Mouse (Mus musculus): ENCODE measurements around the gene Dnaaf1. TPM values are rescaled to one million over a fixed set of nuclear protein-coding genes. Genes with fewer than 3 reads are reported as not detected.

Gene Dnaaf1
- polyA plus RNA-seq, 1 experiment from 2014 or later: 0.26 TPM

GRCm38 (mm10) chr8:119620116-119620840, 45.2 kb downstream of the Dnaaf1 start:
- no peak for ATAC-seq (replicated peaks; ENCODE audit: insufficient number of reproducible peaks, low FRiP score, low TSS enrichment)
- WGBS (ENCODE audit: insufficient replicate concordance): 60% methylated on average over 6 of the region's 6 CpGs
- Histone ChIP-seq H3K4me3 (ENCODE audit: low read depth, low read length) (no peak overlapping the region), H3K9ac (ENCODE audit: low read depth, low read length) (no peak overlapping the region), H3K4me2 (no peak overlapping the region; the same call in 1 of the 2 replicates), H3K9me3 (replicated peaks; ENCODE audit: control insufficient read depth, low read length) (no peaks in the 10 kb centered on the region), H3K36me3 (ENCODE audit: control insufficient read depth, insufficient read depth, low read length) (no peaks in the 10 kb centered on the region), H3K27ac (ENCODE audit: low read depth, low read length) (no peak overlapping the region), H3K4me1 (ENCODE audit: control insufficient read depth, insufficient read depth, low read length) (peaks cover 9% of the 10 kb centered on the region), H3K27me3 (ENCODE audit: control insufficient read depth, insufficient read depth, low read length) (peaks cover under 1% of the 10 kb centered on the region)

- Histone ChIP-seq H3K9me3 (replicated peaks; ENCODE audit: control insufficient read depth, low read length) (no peaks in the 10 kb centered on the region), H3K9ac (ENCODE audit: low read depth, low read length) (no peak overlapping the region), H3K27me3 (ENCODE audit: control insufficient read depth, insufficient read depth, low read length) (peaks cover 3% of the 10 kb centered on the region), H3K27ac (ENCODE audit: low read depth, low read length) (no peak overlapping the region), H3K36me3 (ENCODE audit: control insufficient read depth, insufficient read depth, low read length) (no peaks in the 10 kb centered on the region), H3K4me3 (ENCODE audit: low read depth, low read length) (no peak overlapping the region), H3K4me2 (no peak overlapping the region; the same call in 1 of the 2 replicates), H3K4me1 (ENCODE audit: control insufficient read depth, insufficient read depth, low read length) (peaks cover 9% of the 10 kb centered on the region)
- ATAC-seq (replicated peaks; ENCODE audit: insufficient number of reproducible peaks, low FRiP score, low TSS enrichment): no peak
- WGBS (ENCODE audit: insufficient replicate concordance): 62% methylated on average over 14 of the region's 14 CpGs
Measured at GRCm38 (mm10) chr8:119620848-119621465, 45.9 kb downstream of the Dnaaf1 start.

- H3K4me2 ChIP-seq: no peak overlapping the region
- peaks cover 3% of the 10 kb centered on the region for H3K27me3 ChIP-seq (ENCODE audit: control insufficient read depth, insufficient read depth, low read length)
- no peak overlapping the region for H3K4me3 ChIP-seq (ENCODE audit: low read depth, low read length)
- no peak overlapping the region for H3K9ac ChIP-seq (ENCODE audit: low read depth, low read length)
- WGBS (ENCODE audit: insufficient replicate concordance): 54% methylated on average over 4 of the region's 4 CpGs
- no peak overlapping the region for H3K27ac ChIP-seq (ENCODE audit: low read depth, low read length)
- no peaks in the 10 kb centered on the region for H3K36me3 ChIP-seq (ENCODE audit: control insufficient read depth, insufficient read depth, low read length)
- H3K9me3 ChIP-seq (replicated peaks; ENCODE audit: control insufficient read depth, low read length): no peaks in the 10 kb centered on the region
- no peak for ATAC-seq (replicated peaks; ENCODE audit: insufficient number of reproducible peaks, low FRiP score, low TSS enrichment)
- peaks cover 13% of the 10 kb centered on the region for H3K4me1 ChIP-seq (ENCODE audit: control insufficient read depth, insufficient read depth, low read length)
Measured at GRCm38 (mm10) chr8:119622555-119622954, 47.5 kb downstream of the Dnaaf1 start.

GRCm38 (mm10) chr8:119623061-119623460, 48.0 kb downstream of the Dnaaf1 start:
- H3K36me3 ChIP-seq (ENCODE audit: control insufficient read depth, insufficient read depth, low read length): no peaks in the 10 kb centered on the region
- ATAC-seq (replicated peaks; ENCODE audit: insufficient number of reproducible peaks, low FRiP score, low TSS enrichment): no peak

GRCm38 (mm10) chr8:119623744-119624143, 48.7 kb downstream of the Dnaaf1 start:
- Histone ChIP-seq H3K36me3 (ENCODE audit: control insufficient read depth, insufficient read depth, low read length) (no peaks in the 10 kb centered on the region), H3K27me3 (ENCODE audit: control insufficient read depth, insufficient read depth, low read length) (peaks cover 3% of the 10 kb centered on the region), H3K9ac (ENCODE audit: low read depth, low read length) (no peak overlapping the region), H3K4me1 (ENCODE audit: control insufficient read depth, insufficient read depth, low read length) (peaks cover 14% of the 10 kb centered on the region), H3K27ac (ENCODE audit: low read depth, low read length) (no peak overlapping the region), H3K9me3 (replicated peaks; ENCODE audit: control insufficient read depth, low read length) (no peaks in the 10 kb centered on the region), H3K4me3 (ENCODE audit: low read depth, low read length) (no peak overlapping the region), H3K4me2 (no peak overlapping the region)
- no peak for ATAC-seq (replicated peaks; ENCODE audit: insufficient number of reproducible peaks, low FRiP score, low TSS enrichment)
- WGBS (ENCODE audit: insufficient replicate concordance): 65% methylated on average over 1 of the region's 1 CpGs

More at GRCm38 (mm10) chr8:119623061-119623460, 48.0 kb downstream of the Dnaaf1 start:
- WGBS (ENCODE audit: insufficient replicate concordance): 81% methylated on average over 8 of the region's 8 CpGs
- Histone ChIP-seq H3K27ac (ENCODE audit: low read depth, low read length) (no peak overlapping the region), H3K4me3 (ENCODE audit: low read depth, low read length) (no peak overlapping the region), H3K4me2 (no peak overlapping the region), H3K9ac (ENCODE audit: low read depth, low read length) (no peak overlapping the region), H3K9me3 (replicated peaks; ENCODE audit: control insufficient read depth, low read length) (no peaks in the 10 kb centered on the region), H3K4me1 (ENCODE audit: control insufficient read depth, insufficient read depth, low read length) (peaks cover 14% of the 10 kb centered on the region), H3K27me3 (ENCODE audit: control insufficient read depth, insufficient read depth, low read length) (peaks cover 3% of the 10 kb centered on the region)

GRCm38 (mm10) chr8:119624916-119625315, 49.9 kb downstream of the Dnaaf1 start:
- peaks cover 3% of the 10 kb centered on the region for H3K27me3 ChIP-seq (ENCODE audit: control insufficient read depth, insufficient read depth, low read length)
- H3K9ac ChIP-seq (ENCODE audit: low read depth, low read length): no peak overlapping the region
- H3K4me3 ChIP-seq (ENCODE audit: low read depth, low read length): no peak overlapping the region
- H3K27ac ChIP-seq (ENCODE audit: low read depth, low read length): no peak overlapping the region
- 79% methylated on average over 7 of the region's 7 CpGs for WGBS (ENCODE audit: insufficient replicate concordance)
- H3K4me2 ChIP-seq: no peak overlapping the region
- H3K4me1 ChIP-seq (ENCODE audit: control insufficient read depth, insufficient read depth, low read length): peaks cover 14% of the 10 kb centered on the region
- no peak for ATAC-seq (replicated peaks; ENCODE audit: insufficient number of reproducible peaks, low FRiP score, low TSS enrichment)
- no peaks in the 10 kb centered on the region for H3K9me3 ChIP-seq (replicated peaks; ENCODE audit: control insufficient read depth, low read length)
- no peaks in the 10 kb centered on the region for H3K36me3 ChIP-seq (ENCODE audit: control insufficient read depth, insufficient read depth, low read length)

GRCm38 (mm10) chr8:119625788-119626187, 50.8 kb downstream of the Dnaaf1 start:
- no peak overlapping the region for H3K27ac ChIP-seq (ENCODE audit: low read depth, low read length)
- H3K36me3 ChIP-seq (ENCODE audit: control insufficient read depth, insufficient read depth, low read length): no peaks in the 10 kb centered on the region
- H3K9me3 ChIP-seq (replicated peaks; ENCODE audit: control insufficient read depth, low read length): no peaks in the 10 kb centered on the region
- H3K4me2 ChIP-seq: no peak overlapping the region
- H3K4me1 ChIP-seq (ENCODE audit: control insufficient read depth, insufficient read depth, low read length): peaks cover 9% of the 10 kb centered on the region
- 72% methylated on average over 22 of the region's 22 CpGs for WGBS (ENCODE audit: insufficient replicate concordance)
- no peak overlapping the region for H3K9ac ChIP-seq (ENCODE audit: low read depth, low read length)
- peaks cover 3% of the 10 kb centered on the region for H3K27me3 ChIP-seq (ENCODE audit: control insufficient read depth, insufficient read depth, low read length)
- no peak for ATAC-seq (replicated peaks; ENCODE audit: insufficient number of reproducible peaks, low FRiP score, low TSS enrichment)
- H3K4me3 ChIP-seq (ENCODE audit: low read depth, low read length): no peak overlapping the region

GRCm38 (mm10) chr8:119627199-119627598, 52.2 kb downstream of the Dnaaf1 start:
- Histone ChIP-seq H3K4me1 (ENCODE audit: control insufficient read depth, insufficient read depth, low read length) (peaks cover 5% of the 10 kb centered on the region; the same call in 1 of the 2 replicates), H3K36me3 (ENCODE audit: control insufficient read depth, insufficient read depth, low read length) (no peaks in the 10 kb centered on the region), H3K4me2 (no peak overlapping the region), H3K27me3 (ENCODE audit: control insufficient read depth, insufficient read depth, low read length) (peaks cover 3% of the 10 kb centered on the region), H3K9ac (ENCODE audit: low read depth, low read length) (no peak overlapping the region), H3K4me3 (ENCODE audit: low read depth, low read length) (no peak overlapping the region), H3K27ac (ENCODE audit: low read depth, low read length) (no peak overlapping the region), H3K9me3 (replicated peaks; ENCODE audit: control insufficient read depth, low read length) (no peaks in the 10 kb centered on the region)
- WGBS (ENCODE audit: insufficient replicate concordance): 64% methylated on average over 7 of the region's 7 CpGs
- ATAC-seq (replicated peaks; ENCODE audit: insufficient number of reproducible peaks, low FRiP score, low TSS enrichment): no peak

Data from heart, embryonic 11.5 days (tissue).